Mouse (Mus musculus) right cerebral cortex, adult 2 months (tissue): ENCODE measurements around the gene Carf.
A peak's percentile ranks its signal among the peaks of the same experiment; 100 is the strongest.
"Not testable (repeated sequence)": the region's sequence is repeated elsewhere in the genome, so short reads cannot be mapped to it uniquely, and the experiment has no call there.

Source experiments
- DNase-seq, 2 experiments: peaks; one replicate each; pipeline ENCODE4 v3.0.0; 2021 to 2022; ENCODE audit warnings: low spot score in 2 of 2

The Carf gene

DNA sequence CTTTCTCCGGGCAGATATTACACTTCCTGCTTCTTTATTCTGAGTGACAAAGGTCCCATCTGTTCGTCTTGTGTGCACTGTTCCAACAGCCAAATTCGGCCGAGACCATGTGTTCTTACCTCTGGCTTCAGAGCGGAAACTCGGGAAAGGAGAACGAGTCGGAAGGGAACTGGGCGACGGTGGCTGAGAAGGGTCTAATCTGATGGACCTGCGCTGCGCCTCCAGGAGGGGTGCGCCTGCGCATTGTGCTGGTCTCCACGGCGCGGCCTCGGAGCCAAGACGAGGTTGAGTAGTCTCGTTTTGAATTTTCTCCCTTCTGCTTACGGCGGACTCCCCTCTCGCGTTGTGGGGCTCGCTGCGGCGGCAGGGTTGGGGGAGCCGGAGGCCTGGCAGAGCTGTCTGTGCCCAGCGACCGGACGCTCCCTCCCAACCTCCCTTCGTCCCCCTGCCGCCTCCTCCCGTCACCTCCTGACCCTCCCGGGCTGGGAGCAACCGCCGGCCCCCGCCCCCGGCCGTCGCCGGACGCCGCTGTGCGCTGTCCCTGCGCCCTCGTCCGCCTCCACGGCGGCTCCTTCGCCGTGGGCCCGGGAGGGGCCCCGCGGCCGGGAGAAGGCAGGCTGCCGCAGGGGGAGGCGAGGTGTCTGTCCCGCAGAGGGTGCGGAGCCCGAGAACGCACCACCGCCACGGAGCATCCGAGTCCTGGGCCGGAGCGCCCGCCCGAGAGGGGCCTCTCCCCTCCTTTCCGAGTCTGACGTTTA, at the start of gene Carf, which contains the start of gene Wdr12:
Carf (plus strand) TSS at position 224 of the 758 bp plus-strand sequence.
Wdr12 (minus strand) TSS at position 622 of the 758 bp plus-strand sequence.
- peak; percentile 98 to 99 for DNase-seq

DNA sequence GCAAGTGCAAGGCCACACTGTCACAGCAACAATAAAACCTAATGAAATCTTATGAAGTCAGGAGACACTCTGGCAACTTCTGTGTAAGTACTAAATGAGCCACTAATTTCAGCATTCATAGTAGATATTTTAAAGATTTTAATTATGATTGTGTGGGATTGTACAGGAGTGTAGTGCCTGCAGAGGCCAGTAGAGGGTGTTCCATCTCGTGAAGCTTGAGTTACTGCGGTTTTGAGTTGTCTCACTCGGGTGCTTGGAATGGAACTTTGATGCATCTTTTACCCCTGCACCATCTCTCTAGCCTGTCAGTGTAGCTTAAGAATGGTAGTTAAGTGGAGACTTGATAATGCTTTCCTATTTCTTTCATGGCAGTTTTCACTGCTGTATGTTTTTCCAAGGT, 43.4 kb upstream of the Carf start:
- no peak for DNase-seq

DNA sequence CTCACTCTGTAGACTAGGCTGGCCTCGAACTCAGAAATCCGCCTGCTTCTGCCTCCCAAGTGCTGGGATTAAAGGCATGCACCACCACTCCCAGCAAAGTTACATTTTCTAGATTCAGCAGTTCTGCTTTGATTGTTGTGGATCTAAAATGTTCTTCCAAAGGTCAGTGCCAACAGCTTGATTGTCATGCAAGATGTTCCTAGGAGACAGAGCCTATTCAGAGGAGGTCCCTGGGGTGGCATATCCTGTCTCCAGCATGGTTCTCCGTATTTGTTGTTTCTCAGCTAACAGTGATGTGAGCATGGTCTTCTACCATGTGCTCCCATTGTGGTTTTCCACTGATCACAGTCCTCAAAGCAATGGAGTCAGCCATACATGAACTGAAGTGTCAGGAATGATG, 41.7 kb upstream of the Carf start:
- DNase-seq, result no peak

DNA sequence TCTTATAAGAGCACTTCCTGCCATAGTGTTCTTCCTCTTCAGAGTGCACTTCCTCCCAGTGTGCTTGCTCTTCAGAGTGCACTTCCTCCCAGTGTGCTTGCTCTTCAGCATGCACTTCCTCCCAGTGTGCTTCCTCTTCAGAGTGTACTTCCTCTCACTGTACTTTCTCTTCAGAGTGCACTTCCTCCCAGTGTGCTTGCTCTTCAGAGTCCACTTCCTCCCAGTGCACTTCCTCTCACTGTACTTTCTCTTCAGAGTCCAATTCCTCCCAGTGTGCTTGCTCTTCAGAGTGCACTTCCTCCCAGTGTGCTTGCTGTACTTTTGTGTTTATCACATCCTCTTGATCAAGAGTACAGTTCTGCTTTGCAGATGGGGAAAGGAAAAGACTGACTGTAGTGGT, 27.3 kb upstream of the Carf start:
- DNase-seq, result not testable (repeated sequence)

DNA sequence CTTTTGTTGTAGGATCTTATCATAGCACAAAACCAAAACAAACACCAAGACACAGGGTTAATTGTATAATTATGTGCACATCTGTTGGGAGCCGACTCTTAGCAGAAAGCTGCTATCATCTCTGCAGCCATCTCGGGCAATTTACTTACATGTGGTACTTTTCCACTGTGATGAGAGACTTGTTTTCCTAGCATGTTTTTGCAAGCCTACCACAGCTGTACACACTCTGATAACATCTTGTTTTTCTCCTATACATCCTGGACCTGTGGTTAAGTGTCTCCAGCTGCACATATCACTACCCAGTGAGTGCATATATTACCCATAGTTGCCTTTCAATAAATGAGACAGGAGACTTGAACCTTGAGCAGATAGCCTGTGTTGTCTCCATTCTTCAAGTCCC, 23.1 kb upstream of the Carf start:
- DNase-seq, result no peak

DNA sequence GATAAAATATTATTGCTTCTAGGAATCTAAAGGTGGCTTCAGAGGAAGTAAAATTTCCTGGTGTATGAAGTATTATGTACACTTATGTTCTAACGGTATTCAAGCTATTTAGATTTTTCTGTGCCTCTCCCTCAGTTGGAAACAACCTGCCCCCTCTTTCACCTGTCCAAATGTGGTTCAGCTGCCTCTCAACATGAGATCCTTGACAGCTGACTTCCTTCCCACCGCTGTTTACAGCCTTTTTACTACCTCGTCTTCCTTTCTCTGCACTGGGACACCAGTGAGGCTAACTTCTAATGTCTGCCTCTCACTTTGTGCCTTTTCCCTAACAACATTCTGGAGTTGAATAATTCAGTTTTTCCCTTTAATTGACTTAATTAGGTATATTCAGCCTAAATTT, 22.5 kb upstream of the Carf start:
- no peak for DNase-seq

DNA sequence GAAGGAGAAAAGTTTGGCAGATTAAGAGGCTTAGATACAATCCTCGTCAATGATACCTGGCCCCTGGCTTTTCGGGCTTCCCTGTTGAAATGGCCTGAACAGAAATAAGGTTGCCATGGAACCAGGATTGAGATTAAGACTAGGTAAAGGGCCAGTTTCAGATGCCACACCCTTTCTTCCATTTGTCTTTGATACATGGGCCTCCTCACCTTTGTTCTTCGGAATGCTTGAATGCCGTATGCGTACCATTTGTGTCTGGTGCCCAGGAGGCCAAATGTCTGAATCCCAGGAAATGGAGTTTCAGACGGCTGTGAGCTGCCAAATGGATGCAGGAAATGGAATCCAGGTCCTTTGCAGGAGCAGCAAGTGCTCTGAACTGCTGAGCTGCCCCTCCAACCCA, 21.6 kb upstream of the Carf start:
- no peak for DNase-seq

DNA sequence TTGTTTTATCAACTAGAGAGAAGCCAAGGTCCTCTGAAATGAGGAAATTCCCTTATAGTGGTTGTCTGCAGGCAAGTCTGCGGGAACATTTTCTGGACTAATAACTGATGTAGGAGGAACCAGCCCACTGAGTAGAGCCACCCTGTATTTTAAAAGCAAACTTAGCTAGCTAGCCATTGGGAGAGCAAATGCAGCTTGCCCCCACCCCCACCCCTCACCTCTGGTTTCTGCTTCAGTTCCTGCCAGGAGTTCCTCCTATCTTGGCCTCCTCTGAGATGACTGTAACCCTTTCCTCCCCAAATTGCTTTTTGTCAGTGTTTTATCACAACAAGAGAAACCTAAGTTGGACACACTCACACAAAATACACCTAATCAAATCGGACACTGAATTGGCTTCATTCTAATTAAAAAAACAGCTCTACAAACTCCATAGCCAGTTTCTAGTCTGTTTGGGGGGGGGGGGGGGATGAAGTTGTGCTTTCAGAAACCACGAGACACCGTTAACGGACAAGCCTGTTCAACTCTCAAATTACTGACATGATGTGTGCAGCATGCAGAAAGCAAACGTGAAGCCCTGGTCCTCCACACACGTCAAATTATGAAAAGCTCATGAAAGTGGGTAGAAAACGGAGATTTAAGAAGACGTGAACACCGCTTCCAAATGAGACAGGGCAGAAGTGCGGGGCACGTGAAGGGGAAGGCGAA, 1.3 kb upstream of the Carf start:
- no peak for DNase-seq

DNA sequence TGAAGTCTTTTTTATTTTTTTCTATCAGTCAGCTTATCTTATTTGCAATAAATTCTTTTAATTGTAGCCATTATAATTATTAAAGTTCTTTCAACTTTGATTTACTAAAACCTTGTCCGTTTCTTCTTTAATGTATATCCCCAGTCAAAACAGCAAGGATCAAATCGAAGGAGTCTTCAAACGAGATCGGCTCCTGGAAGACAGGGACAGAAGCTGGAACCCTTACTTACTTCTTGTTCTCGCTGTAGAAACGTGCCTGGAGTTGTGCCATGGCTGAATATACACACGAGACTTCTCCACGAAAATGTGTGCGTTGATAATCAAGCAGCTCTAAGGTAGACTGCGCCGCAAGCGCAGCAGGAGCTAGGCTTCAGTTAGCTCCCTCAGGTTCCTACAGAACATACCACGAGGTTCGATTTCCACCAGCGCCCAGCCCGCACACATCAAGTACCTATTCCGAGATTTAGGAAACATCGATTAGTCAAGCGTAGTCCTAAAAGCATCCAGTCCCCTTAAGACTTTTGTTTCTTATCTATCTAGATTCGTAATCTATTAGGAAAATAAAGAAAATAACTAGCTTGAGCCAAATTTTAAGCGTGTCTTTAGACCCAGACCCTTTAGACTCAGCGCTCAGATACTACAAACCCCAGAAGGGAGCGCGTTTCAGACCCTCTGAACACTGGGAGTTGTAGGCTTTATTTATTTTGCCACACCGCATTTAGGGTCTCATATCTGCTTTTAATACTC, 597 bp upstream of the Carf start:
- DNase-seq, result peak; percentile 73 to 75

DNA sequence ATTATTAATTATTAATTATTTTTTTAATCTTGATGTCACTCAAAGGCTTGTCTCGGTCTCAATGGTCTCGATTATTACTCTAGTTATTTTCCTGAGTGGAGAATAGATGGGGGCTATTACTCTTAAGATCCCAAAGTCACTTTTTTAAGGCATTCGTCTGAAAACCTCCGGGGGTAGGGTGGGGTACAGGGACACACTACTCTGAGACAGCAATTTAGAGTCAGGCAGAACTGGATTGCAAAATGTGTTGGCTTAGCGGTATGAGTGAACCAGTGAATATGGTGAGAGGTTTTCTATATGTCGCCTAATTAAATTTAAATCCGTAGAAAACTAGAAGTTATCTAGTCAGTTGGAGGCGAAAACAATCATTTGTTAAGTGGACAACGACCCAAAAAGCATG, 792 bp downstream of the Carf start:
- peak in 1 of 2 experiments; percentile 6 for DNase-seq

DNA sequence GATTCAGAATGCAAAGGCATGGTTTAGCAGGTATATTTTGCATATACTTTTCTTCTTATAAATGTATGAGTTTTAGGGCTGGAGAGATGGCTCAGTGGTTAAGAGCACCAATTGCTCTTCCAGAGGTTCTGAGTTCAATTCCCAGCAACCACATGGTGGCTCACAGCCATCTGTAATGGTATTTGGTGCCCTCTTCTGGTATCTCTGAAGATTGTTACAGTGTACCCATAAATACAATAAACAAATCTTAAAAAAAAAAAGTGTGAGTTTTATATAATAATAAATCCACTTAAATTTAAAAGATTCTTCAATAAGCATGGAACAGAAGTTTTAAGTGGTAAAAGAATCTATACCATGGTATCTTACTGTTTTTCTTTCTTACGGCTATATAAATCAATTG, 6.5 kb downstream of the Carf start:
- DNase-seq, result no peak

DNA sequence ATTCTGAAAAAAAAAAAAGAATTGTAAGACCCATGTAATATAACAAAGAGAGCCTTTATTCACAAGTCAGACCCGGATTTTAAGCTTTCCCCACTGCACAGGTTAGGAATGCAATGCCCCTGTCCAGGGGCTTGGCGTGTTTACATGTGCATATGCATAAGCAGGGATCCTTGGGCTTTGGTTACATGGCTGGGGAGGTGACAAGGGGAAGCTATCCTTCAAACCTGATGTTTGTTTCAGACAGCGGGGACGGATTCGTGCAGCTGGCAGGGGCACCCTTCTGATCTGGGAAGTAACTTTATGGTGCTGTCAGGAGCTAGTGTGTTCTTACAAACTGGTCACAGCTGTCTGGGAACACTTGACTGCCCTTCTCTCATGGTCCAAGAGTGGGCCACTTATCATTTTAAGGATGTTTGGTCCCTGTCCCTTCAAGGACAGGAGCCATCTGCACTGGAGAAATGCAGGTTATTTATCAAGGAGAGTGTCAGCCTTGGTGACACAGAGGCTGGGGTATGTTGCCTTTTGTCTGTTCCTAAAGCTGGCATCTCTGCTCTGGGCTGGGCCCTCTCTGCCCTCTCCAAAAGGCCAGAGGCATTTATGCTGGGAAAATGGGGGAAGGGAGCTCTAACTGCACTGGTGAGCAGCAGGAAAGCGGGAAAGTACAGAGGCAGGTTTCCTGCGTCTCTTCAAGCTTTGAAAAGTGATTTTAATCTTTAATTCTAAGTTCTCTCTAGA, 19.8 kb downstream of the Carf start:
- DNase-seq, result no peak

DNA sequence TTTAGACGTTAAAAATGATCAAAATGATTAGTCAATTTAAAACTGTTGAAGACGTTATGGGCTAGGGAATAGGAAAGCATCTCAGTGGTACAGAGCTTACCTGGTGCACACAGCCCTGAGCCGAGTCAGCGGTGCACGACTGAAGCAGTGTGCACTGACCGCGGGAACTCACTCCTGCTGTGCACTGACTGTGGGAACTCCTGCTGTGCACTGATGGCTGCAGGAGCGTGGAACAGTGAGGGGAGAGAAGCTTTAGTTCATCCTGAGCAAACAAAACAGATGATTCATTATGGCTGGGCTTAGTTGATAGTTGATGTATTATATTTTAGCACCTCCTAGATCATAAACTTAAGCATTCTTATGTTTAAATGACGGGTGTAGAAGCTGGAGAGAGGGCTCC, 39.3 kb downstream of the Carf start:
- no peak for DNase-seq

DNA sequence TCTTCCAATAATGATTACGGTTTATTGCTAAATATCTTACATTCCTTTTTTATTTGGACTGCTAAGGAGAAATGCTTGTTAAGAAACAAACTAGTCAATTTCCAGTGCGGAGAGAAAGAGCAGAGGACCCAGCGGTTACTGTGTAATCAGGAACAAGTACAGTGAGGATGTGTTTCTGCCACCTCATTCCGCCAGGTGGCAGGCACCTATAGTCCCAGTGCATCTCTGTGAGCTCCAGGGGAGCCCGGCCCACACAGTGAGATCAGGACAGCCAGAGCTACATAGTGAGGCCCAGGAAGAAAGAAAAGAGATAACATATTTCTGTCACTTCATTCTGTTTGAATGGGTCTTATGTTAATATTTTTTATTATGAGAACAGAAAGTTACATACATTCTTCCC, 54.7 kb downstream of the Carf start:
- DNase-seq, result no peak

DNA sequence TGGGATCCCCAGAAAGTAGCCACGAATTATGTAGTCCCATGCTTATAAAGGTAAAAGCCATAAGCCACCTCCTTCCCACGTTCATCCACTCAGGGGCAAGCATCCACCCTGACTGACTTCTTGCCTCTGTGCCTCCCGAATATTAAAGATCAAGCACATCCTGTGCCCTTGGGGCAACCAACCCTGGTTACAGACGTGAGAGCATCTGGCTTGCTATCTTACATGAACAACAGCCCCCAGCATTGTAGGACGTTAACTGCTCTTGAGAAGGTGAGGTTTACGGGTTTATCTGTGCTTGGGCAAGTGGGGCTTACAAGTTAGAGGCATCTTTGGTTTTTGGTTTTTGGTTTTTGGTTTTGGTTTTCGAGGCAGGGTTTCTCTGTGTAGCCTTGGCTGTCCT, 58.6 kb downstream of the Carf start:
- no peak for DNase-seq

DNA sequence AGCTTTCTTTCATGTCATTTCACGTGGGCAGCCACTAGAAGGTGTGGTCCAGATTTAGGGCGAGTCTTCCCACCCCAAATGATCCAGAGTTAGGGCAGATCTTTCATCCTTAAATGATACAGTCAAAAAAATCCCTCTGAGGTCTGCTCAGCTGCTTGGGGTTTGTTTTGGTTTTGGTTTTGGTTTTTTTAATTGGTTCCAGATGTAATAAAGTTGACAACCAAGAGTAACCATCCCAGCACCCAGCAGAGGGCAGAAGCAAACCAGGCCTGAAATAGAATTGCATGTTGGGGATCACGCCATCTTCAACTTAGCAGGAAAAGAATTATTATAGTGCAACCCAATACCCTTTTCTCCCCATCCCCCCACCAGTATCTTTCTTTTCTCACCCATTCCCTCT, 60.4 kb downstream of the Carf start:
- DNase-seq, result peak in 1 of 2 experiments; percentile 10

DNA sequence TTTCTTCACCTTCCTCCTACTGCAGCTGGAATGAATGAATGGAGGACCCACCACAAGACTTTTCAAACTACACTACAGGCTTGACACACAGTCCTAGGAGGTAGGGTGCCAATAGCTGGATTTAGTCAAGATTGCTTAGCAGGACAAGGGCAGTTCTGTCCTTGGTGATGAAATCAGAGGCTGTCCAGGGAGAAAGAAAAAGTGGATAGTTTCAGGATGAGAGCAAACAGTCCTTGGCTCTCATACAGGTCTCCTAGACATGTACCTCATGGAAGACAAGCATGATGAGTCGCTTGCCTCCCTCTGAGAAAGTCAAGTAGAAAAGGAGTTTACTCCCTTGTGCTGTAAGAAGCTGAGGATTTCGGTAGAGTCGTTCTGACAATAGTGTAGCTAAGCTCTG, 65.6 kb downstream of the Carf start:
- DNase-seq, result no peak

DNA sequence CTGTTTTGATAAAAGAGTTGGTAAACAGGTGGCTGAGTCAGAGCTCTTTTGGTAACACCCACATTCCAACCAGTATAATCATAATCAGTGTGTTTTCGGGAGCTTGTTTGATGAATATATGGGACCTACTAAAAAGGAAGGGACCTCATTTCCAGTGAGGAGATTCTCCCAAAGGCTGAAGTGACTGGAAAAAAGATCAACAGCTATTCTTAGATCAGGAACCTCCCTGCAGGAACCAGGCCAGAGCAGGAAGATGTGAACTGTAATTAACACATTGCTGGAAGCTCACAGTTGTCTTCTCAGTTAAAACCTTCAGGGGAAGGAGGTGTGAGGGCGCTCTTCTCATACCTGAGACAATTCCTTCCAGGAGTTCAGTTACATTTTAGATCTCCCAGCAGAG, 71.6 kb downstream of the Carf start:
- DNase-seq, result no peak

DNA sequence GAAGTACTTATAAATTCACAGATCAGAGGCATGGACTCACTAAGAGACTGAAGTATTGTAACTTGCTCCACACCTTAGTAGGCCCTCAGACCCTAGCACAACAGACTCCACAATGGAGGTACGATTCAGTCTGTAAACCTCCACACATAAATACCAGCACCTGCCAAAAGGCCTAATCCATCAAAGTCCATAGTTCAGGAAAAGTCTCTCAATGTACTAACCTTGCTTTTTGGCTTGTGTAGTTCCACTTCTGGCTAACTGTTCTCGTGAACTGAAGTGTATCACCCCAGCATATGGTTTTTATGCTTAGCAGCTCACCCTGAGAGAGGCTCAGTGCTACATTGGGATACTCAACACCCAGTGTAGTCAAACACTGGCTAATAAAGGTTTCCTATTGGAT, 72.2 kb downstream of the Carf start:
- DNase-seq, result no peak

DNA sequence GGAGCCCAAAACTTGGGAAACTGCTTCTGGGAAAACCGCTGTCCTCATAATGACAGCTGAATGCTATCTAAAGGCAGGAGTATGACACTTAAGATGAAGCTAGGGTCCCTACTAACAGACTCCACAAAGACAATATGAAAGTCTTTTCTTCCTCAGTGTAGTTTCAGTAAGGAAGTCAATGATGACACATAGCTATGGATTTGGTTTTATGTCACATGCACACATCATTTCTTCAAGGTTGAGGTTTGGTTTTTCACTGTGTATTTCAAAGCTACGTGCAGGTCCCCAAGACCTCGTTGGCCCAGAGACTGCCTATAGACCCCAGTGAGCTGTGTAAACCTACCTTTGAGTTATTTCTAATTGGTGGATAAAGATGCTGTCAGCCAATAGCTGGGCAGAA, 75.1 kb downstream of the Carf start:
- DNase-seq, result no peak

DNA sequence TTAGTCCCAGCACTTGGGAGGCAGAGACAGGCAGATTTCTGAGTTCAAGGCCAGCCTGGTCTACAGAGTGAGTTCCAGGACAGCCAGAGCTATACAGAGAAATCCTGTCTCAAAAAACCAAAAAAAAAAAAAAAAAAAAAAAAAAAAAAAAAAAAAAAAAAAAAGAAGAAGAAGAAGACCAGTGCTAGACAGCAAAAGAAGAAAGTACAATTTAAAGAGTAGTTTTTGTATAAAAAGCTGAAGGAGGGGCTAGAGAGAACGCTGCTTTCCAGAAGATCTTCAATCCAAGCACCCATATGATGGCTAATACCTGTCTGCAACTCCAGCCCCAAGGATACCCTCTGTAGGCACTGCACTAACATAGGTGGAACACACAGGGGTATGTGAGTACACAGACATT, 79.8 kb downstream of the Carf start:
- DNase-seq, result not testable (repeated sequence)

DNA sequence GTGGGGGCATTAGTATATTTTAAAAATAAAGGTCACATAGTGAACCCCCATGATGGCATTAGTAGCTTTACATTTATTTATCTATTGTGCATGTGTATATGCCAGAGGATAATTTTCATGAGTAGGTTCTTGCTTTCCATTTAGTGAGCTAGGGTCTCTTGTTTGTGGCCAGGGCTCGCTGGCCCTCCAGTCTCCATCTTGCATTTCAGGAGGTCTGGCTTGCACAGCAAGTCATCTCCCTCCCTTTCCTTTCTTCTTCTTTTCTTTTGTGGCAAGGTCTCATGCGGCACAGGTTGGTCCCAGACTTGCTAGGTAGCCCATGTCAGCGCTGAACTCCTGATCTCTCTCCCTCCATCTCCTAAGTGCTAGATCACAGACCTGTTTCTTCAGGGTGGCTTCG, 81.3 kb downstream of the Carf start:
- no peak for DNase-seq
